Mouse (Mus musculus) embryonic facial prominence, embryonic 13.5 days (tissue): Measurements from ENCODE around the gene Vasn. TPM values are rescaled to one million over a fixed set of nuclear protein-coding genes. Genes with fewer than 3 reads are reported as not detected.

Experiments
- ATAC-seq: fragments of 200-750 bp; cut with Nextera tagmentation; 2 replicates; pipeline ENCODE4 v1.8.0; 2017; ENCODE audit warnings: low read depth; ENCODE audit not compliant: insufficient number of reproducible peaks, insufficient read depth, low FRiP score, low TSS enrichment
- H3K27ac ChIP-seq: fragments of 300-500 bp; sonication (generic); 2 replicates; pipeline ENCODE4 v1.5.1; 2015; ENCODE audit warnings: moderate library complexity, mild to moderate bottlenecking, inconsistent platforms
- H3K27me3 ChIP-seq: fragments of 300-500 bp; sonication (generic); 2 replicates; pipeline ENCODE4 v1.6.1; 2015; ENCODE audit warnings: mild to moderate bottlenecking, inconsistent platforms
- H3K36me3 ChIP-seq: fragments of 300-500 bp; sonication (generic); 2 replicates; pipeline ENCODE4 v1.6.1; 2015; ENCODE audit warnings: mild to moderate bottlenecking, inconsistent platforms
- H3K4me1 ChIP-seq: fragments of 300-500 bp; sonication (generic); 2 replicates; pipeline ENCODE4 v1.6.1; 2015; ENCODE audit warnings: inconsistent platforms
- H3K4me2 ChIP-seq: fragments of 300-500 bp; sonication (generic); 2 replicates; pipeline ENCODE4 v1.6.1; 2015; ENCODE audit warnings: moderate library complexity, mild to moderate bottlenecking, inconsistent platforms
- H3K4me3 ChIP-seq: fragments of 300-500 bp; sonication (generic); 2 replicates; pipeline ENCODE4 v1.5.1; 2015; ENCODE audit warnings: mild to moderate bottlenecking, inconsistent platforms
- H3K9ac ChIP-seq: fragments of 300-500 bp; sonication (generic); 2 replicates; pipeline ENCODE4 v1.6.1; 2015; ENCODE audit warnings: mild to moderate bottlenecking, inconsistent platforms
- H3K9me3 ChIP-seq: fragments of 300-500 bp; sonication (generic); 2 replicates; pipeline ENCODE4 v1.6.1; 2016; ENCODE audit warnings: inconsistent platforms
- WGBS: fragments of 180-500 bp; shearing (Covaris S2); methylation state at CpG from one replicate; pipeline ENCODE4 v1.1.7; 2015; ENCODE audit warnings: mixed read lengths; 5-methylcytosine and 5-hydroxymethylcytosine counted together
- polyA plus RNA-seq: library from polyadenylated mRNA; unstranded; fragments of >200 nt; fragmentation: Nextera tagmentation; extraction: Ambion mirVana; gene quantifications from 2 replicates; pipeline ENCODE4 v1.2.1, GENCODE M21; 2015

Vasn gene
- polyA plus RNA-seq, 1 experiment from 2014 or later = 29.2 TPM

- no peaks in the 10 kb centered on the region for H3K27me3 ChIP-seq
- peak overlapping the region; percentile 37 for H3K4me2 ChIP-seq
- H3K36me3 ChIP-seq = peaks cover 70% of the 10 kb centered on the region
- H3K27ac ChIP-seq = peak overlapping the region; percentile 85
- H3K4me1 ChIP-seq = peaks cover 96% of the 10 kb centered on the region
- H3K9ac ChIP-seq = peak overlapping the region; percentile 55
- no peak overlapping the region; the same call in 1 of the 2 replicates for H3K4me3 ChIP-seq
- H3K9me3 ChIP-seq = no peaks in the 10 kb centered on the region
- 59% methylated on average over 4 of the region's 4 CpGs for WGBS
- no peak for ATAC-seq
These were observed 7.1 kb downstream of the Vasn start for GRCm38 (mm10) chr16:4646831-4647230.

- no peak for ATAC-seq
- H3K36me3 ChIP-seq = peaks cover 79% of the 10 kb centered on the region
These were observed 8.0 kb downstream of the Vasn start for GRCm38 (mm10) chr16:4647651-4648141.

DNA sequence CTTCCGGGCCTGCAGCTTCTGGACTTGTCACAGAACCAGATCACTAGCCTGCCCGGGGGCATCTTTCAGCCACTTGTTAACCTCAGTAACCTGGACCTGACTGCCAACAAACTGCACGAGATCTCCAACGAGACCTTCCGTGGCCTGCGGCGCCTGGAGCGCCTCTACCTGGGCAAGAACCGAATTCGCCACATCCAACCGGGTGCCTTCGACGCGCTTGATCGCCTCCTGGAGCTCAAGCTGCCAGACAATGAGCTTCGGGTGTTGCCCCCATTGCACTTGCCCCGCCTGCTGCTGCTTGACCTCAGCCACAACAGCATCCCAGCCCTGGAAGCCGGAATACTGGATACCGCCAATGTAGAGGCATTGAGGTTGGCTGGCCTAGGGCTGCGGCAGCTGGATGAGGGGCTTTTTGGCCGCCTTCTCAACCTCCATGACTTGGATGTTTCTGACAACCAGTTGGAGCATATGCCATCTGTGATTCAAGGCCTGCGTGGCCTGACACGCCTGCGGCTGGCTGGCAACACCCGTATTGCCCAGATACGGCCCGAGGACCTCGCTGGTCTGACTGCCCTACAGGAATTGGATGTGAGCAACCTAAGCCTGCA is 8.8 kb downstream of the Vasn start:
- no peaks in the 10 kb centered on the region for H3K27me3 ChIP-seq
- H3K4me1 ChIP-seq = peaks cover 96% of the 10 kb centered on the region
- no peaks in the 10 kb centered on the region for H3K9me3 ChIP-seq
- no peak overlapping the region for H3K9ac ChIP-seq
- no peak for ATAC-seq
- no peak overlapping the region for H3K4me3 ChIP-seq
- no peak overlapping the region; the same call in 1 of the 2 replicates for H3K4me2 ChIP-seq
- WGBS = 85% methylated on average over 28 of the region's 28 CpGs
- H3K27ac ChIP-seq = 0 out of 2 replicates have a peak overlapping the region, but pooled peaks have one; percentile 85
- peaks cover 83% of the 10 kb centered on the region for H3K36me3 ChIP-seq

More at GRCm38 (mm10) chr16:4647651-4648141, 8.0 kb downstream of the Vasn start:
- peak overlapping the region; percentile 85 for H3K27ac ChIP-seq
- peak overlapping the region; percentile 55 for H3K9ac ChIP-seq
- H3K4me1 ChIP-seq = peaks cover 96% of the 10 kb centered on the region
- H3K4me2 ChIP-seq = peak overlapping the region; percentile 37
- no peaks in the 10 kb centered on the region for H3K27me3 ChIP-seq
- WGBS = 47% methylated on average over 13 of the region's 13 CpGs
- no peaks in the 10 kb centered on the region for H3K9me3 ChIP-seq
- peak overlapping the region; percentile 12; the same call in 1 of the 2 replicates for H3K4me3 ChIP-seq

DNA sequence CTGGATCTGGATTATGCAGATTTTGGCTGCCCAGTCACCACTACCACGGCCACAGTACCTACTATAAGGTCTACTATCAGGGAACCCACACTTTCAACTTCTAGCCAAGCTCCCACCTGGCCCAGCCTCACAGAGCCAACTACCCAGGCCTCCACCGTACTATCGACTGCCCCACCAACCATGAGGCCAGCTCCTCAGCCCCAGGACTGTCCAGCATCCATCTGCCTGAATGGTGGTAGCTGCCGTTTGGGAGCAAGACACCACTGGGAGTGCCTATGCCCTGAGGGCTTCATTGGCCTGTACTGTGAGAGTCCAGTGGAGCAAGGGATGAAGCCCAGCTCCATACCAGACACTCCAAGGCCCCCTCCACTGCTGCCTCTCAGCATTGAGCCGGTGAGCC is 9.5 kb downstream of the Vasn start:
- 0 out of 2 replicates have a peak overlapping the region, but pooled peaks have one; percentile 6 for H3K9ac ChIP-seq
- H3K36me3 ChIP-seq = peaks cover 83% of the 10 kb centered on the region
- H3K27me3 ChIP-seq = no peaks in the 10 kb centered on the region
- H3K9me3 ChIP-seq = no peaks in the 10 kb centered on the region
- peak overlapping the region; percentile 97; the same call in 1 of the 2 replicates for H3K27ac ChIP-seq
- H3K4me1 ChIP-seq = peaks cover 93% of the 10 kb centered on the region
- no peak for ATAC-seq
- 78% methylated on average over 5 of the region's 5 CpGs for WGBS
- no peak overlapping the region for H3K4me3 ChIP-seq
- H3K4me2 ChIP-seq = no peak overlapping the region

DNA sequence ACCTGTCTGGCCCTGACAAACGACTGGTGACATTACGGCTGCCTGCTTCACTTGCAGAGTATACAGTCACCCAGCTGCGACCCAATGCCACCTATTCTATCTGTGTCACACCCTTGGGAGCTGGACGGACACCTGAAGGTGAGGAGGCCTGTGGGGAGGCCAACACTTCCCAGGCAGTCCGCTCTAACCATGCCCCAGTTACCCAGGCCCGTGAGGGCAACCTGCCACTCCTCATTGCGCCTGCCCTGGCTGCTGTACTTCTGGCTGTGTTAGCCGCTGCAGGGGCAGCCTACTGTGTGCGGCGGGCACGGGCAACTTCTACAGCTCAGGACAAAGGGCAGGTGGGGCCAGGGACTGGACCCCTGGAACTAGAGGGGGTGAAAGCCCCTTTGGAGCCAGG is 10.0 kb downstream of the Vasn start:
- Histone ChIP-seq H3K4me2 (no peak overlapping the region), H3K9ac (no peak overlapping the region), H3K27ac (peak overlapping the region; percentile 97; the same call in 1 of the 2 replicates), H3K36me3 (peaks cover 85% of the 10 kb centered on the region), H3K27me3 (no peaks in the 10 kb centered on the region), H3K9me3 (no peaks in the 10 kb centered on the region), H3K4me1 (peaks cover 92% of the 10 kb centered on the region), H3K4me3 (no peak overlapping the region)
- no peak for ATAC-seq
- whole genome bisulfite sequencing = 90% methylated on average over 11 of the region's 11 CpGs

DNA sequence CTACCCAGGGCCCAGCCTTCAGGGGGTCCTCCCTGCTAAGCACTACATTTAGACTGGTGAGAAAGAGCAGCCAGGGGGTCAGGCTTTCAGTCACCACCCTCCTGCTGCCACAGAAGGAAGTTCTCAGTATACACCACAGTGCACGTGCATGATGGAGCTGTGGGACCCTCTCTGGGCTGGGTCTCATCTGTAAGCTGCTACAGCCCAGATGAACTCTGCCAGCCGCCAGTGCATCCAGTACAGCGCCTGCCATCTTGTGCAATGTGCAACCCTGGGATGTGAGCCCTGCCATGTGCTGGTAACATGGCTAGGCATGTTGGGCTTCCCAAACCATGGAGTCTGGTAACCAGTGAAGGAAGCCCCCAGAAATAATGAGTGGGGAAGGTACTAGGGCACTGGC is 10.4 kb downstream of the Vasn start:
- WGBS = 80% methylated on average over 3 of the region's 3 CpGs
- Histone ChIP-seq H3K4me2 (no peak overlapping the region), H3K9me3 (no peaks in the 10 kb centered on the region), H3K36me3 (peaks cover 85% of the 10 kb centered on the region), H3K27ac (peak overlapping the region; percentile 97; the same call in 1 of the 2 replicates), H3K9ac (no peak overlapping the region), H3K27me3 (no peaks in the 10 kb centered on the region), H3K4me3 (no peak overlapping the region), H3K4me1 (peaks cover 95% of the 10 kb centered on the region)
- ATAC-seq = no peak

- 71% methylated on average over 1 of the region's 1 CpGs for WGBS
- peaks cover 79% of the 10 kb centered on the region for H3K36me3 ChIP-seq
- ATAC-seq = no peak
- H3K27me3 ChIP-seq = no peaks in the 10 kb centered on the region
- H3K9me3 ChIP-seq = no peaks in the 10 kb centered on the region
- peaks cover 95% of the 10 kb centered on the region for H3K4me1 ChIP-seq
- 0 out of 2 replicates have a peak overlapping the region, but pooled peaks have one; percentile 52 for H3K9ac ChIP-seq
- H3K4me2 ChIP-seq = peak overlapping the region; percentile 39; the same call in 1 of the 2 replicates
- H3K27ac ChIP-seq = peak overlapping the region; percentile 97
- H3K4me3 ChIP-seq = no peak overlapping the region
These were observed 11.3 kb downstream of the Vasn start for GRCm38 (mm10) chr16:4651081-4651480.

GRCm38 (mm10) chr16:4651624-4652023 is 11.9 kb downstream of the Vasn start:
- Histone ChIP-seq H3K27me3 (no peaks in the 10 kb centered on the region), H3K9ac (0 out of 2 replicates have a peak overlapping the region, but pooled peaks have one; percentile 52), H3K36me3 (peaks cover 73% of the 10 kb centered on the region), H3K4me1 (peaks cover 95% of the 10 kb centered on the region), H3K27ac (peak overlapping the region; percentile 97), H3K4me3 (no peak overlapping the region), H3K9me3 (no peaks in the 10 kb centered on the region), H3K4me2 (peak overlapping the region; percentile 39)
- peak; percentile 87 for ATAC-seq
- WGBS = 22% methylated on average over 7 of the region's 7 CpGs

- Histone ChIP-seq H3K4me1 (peaks cover 95% of the 10 kb centered on the region), H3K9me3 (no peaks in the 10 kb centered on the region), H3K27me3 (no peaks in the 10 kb centered on the region), H3K27ac (peak overlapping the region; percentile 97), H3K9ac (peak overlapping the region; percentile 44; the same call in 1 of the 2 replicates), H3K36me3 (peaks cover 70% of the 10 kb centered on the region), H3K4me3 (no peak overlapping the region), H3K4me2 (0 out of 2 replicates have a peak overlapping the region, but pooled peaks have one; percentile 0)
- ATAC-seq = no peak
- WGBS = 48% methylated on average over 4 of the region's 4 CpGs
These were observed 13.1 kb downstream of the Vasn start for GRCm38 (mm10) chr16:4652707-4653416.

DNA sequence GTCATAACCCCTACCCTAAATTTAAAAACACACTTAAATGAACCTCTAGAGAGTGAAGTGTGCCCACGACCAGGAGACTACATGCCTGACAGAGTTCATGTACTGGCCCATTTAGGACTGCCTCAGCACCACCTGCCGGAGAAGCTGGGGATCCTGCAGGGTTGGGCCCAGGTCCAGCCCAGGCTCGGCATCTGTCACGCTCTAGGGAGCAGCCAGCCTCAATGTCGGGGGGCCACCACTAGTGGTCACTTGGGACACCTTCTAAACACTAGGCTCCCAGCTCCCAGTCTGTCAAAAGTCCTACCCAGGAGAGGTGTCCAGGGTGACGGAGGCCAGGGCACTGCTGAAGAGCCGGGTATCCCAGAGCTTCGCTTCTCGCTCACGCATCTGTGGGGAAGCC is 15.0 kb downstream of the Vasn start:
- Histone ChIP-seq H3K9me3 (no peaks in the 10 kb centered on the region), H3K4me1 (peaks cover 91% of the 10 kb centered on the region), H3K36me3 (peaks cover 51% of the 10 kb centered on the region), H3K4me3 (no peak overlapping the region), H3K4me2 (no peak overlapping the region), H3K27me3 (no peaks in the 10 kb centered on the region), H3K27ac (peak overlapping the region; percentile 44; the same call in 1 of the 2 replicates), H3K9ac (no peak overlapping the region)
- WGBS = 78% methylated on average over 10 of the region's 10 CpGs
- ATAC-seq = no peak

DNA sequence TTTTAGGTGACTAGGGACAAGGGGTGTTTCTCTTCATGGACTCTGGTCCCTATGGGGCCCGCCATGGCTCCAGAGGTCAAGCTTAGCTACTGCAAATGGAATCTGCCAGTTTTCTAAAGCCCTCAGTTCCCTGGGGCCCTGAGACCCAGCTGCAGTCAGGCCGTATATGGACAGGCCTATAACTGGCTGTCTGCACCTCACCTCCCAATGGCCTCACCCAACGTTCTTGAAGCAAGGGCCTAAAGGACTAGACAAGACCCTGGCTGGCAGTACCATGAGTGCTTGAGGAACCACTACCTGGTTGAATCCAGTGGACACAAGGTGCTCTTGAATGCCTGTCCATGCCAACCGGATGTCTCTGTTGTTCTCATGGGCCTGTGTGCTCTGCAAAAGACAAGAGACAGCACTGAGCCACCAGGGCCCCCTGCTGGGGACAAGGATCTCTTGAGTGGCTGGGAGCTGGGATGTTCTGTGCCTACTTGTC is 15.6 kb downstream of the Vasn start:
- H3K4me1 ChIP-seq = peaks cover 88% of the 10 kb centered on the region
- 64% methylated on average over 4 of the region's 4 CpGs for WGBS
- no peaks in the 10 kb centered on the region for H3K9me3 ChIP-seq
- 0 out of 2 replicates have a peak overlapping the region, but pooled peaks have one; percentile 36 for H3K9ac ChIP-seq
- ATAC-seq = no peak
- no peak overlapping the region for H3K4me2 ChIP-seq
- H3K27ac ChIP-seq = peak overlapping the region; percentile 81
- no peaks in the 10 kb centered on the region for H3K27me3 ChIP-seq
- H3K36me3 ChIP-seq = peaks cover 45% of the 10 kb centered on the region
- no peak overlapping the region for H3K4me3 ChIP-seq
